Mouse (Mus musculus) MEL (cell line): ENCODE measurements around the gene Cmtm7.
A peak's percentile ranks its signal among the peaks of the same experiment; 100 is the strongest.

Experiments
- BHLHE40 ChIP-seq: IDR thresholded peaks from 2 replicates; pipeline ENCODE4 v1.6.1; 2012; ENCODE audit warnings: low read depth, mild to moderate bottlenecking, inconsistent platforms, low read length, improper control_type of control experiment, borderline replicate concordance
- CTCF ChIP-seq, 3 experiments: IDR thresholded peaks in 2 of 3; conservative IDR thresholded peaks in 1 of 3; 2 replicates each; pipeline ENCODE4 v1.5.1; 2011 to 2012; ENCODE audit warnings: low read length in 3 of 3, low read depth in 2 of 3, mild to moderate bottlenecking in 2 of 3, improper control_type of control experiment in 1 of 3, inconsistent platforms in 1 of 3, mixed read lengths in 1 of 3, moderate library complexity in 1 of 3; ENCODE audit not compliant: control insufficient read depth in 1 of 3, insufficient read depth in 1 of 3, poor library complexity in 1 of 3, severe bottlenecking in 1 of 3
- EP300 ChIP-seq, 2 experiments: IDR thresholded peaks; 2 replicates each; pipeline ENCODE4 v1.6.1; 2011; ENCODE audit warnings: improper control_type of control experiment in 2 of 2, low read length in 2 of 2, low read depth in 1 of 2, mild to moderate bottlenecking in 1 of 2
- ETS1 ChIP-seq: IDR thresholded peaks from 2 replicates; pipeline ENCODE4 v1.6.1; 2012; ENCODE audit warnings: low read depth, mild to moderate bottlenecking, inconsistent platforms, low read length, improper control_type of control experiment, moderate library complexity
- GABPA ChIP-seq: IDR thresholded peaks from 2 replicates; pipeline ENCODE4 v1.6.1; 2012; ENCODE audit warnings: low read depth, mild to moderate bottlenecking, inconsistent platforms, low read length, improper control_type of control experiment, moderate library complexity
- POLR2A ChIP-seq, 2 experiments: IDR thresholded peaks; 2 replicates each; pipeline ENCODE4 v1.6.1; 2011 to 2012; ENCODE audit warnings: low read length in 2 of 2, mild to moderate bottlenecking in 2 of 2, control low read depth in 1 of 2, improper control_type of control experiment in 1 of 2, low read depth in 1 of 2, moderate library complexity in 1 of 2; ENCODE audit not compliant: control insufficient read depth in 1 of 2, insufficient read depth in 1 of 2, poor library complexity in 1 of 2
- POLR2AphosphoS5 ChIP-seq: IDR thresholded peaks from 2 replicates; pipeline ENCODE4 v1.6.1; 2012; ENCODE audit warnings: low read depth, borderline replicate concordance, mild to moderate bottlenecking, inconsistent platforms, low read length, moderate library complexity, mixed read lengths
- SMC3 ChIP-seq: IDR thresholded peaks from 2 replicates; pipeline ENCODE4 v1.6.1; 2011; ENCODE audit warnings: low read depth, low read length, improper control_type of control experiment
- USF1 ChIP-seq: IDR thresholded peaks from 2 replicates; pipeline ENCODE4 v1.6.1; 2014; ENCODE audit warnings: low read depth, mild to moderate bottlenecking, inconsistent platforms, low read length, improper control_type of control experiment, moderate library complexity
- ZNF384 ChIP-seq: IDR thresholded peaks from 2 replicates; pipeline ENCODE4 v1.6.1; 2012; ENCODE audit warnings: low read depth, mild to moderate bottlenecking, inconsistent platforms, low read length, improper control_type of control experiment

- TF ChIP-seq POLR2A (IDR thresholded peaks at IDR 0.05; ENCODE audit: control insufficient read depth in 1 of 2, insufficient read depth in 1 of 2, low read depth in 1 of 2, low read length in 2 of 2, poor library complexity in 1 of 2) (no peak), ETS1 (no peak), CTCF (IDR thresholded peaks at IDR 0.05 in 2 of 3, conservative IDR thresholded peaks at IDR 0.05 in 1 of 3; ENCODE audit: control insufficient read depth in 1 of 3, insufficient read depth in 1 of 3, low read depth in 2 of 3, low read length in 3 of 3, poor library complexity in 1 of 3, severe bottlenecking in 1 of 3) (no peak), SMC3 (no peak), GABPA (no peak), ZNF384 (no peak), USF1 (peak; percentile 56; the same call in 1 of the 2 replicates), EP300 (IDR thresholded peaks at IDR 0.05; ENCODE audit: low read depth in 1 of 2, low read length in 2 of 2) (no peak), POLR2AphosphoS5 (no peak), BHLHE40 (peak; percentile 94)
These were observed 51.5 kb downstream of the Cmtm7 start for GRCm38 (mm10) chr9:114729911-114730805.
